Mouse (Mus musculus) c-Kit-negative CD71-positive TER-119-positive erythroid progenitor cells, embryonic 14.5 days (primary cell): ENCODE results near the gene Olfr1155.

Experiments used
- DNase-seq: peaks from one replicate; pipeline ENCODE4 v3.0.0-alpha.2; 2013; ENCODE audit warnings: low read depth, low spot score

The Olfr1155 gene

GRCm38 (mm10) chr2:87945037-87945436, at the start of gene Olfr1155:
Gene Olfr1155 (minus strand): TSS chr2:87945137.
- no peak for DNase-seq

DNA sequence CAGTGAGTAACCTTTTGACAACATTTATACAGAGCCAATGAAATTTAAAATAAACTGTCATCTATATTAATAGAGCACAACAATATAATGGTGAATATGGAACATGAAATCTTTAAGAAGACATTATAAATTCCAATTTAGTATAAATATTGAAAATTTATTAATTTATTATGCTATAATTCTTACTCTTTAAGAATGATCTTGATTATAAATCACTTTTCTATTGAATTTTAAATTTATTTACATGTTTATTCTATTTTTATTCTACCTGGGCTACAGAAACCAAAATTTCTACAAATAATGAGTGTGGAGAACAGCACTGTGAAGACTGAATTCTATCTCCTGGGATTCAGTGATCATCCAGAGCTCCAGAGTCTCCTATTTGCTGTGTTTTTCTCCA, 44.9 kb upstream of the Olfr1155 start, which contains the start of gene Olfr1158:
TSS of gene Olfr1158 (plus strand) at position 301 of the 400 bp plus-strand sequence.
- no peak for DNase-seq

- DNase-seq, result no peak
Observed at GRCm38 (mm10) chr2:87974563-87974962, 29.6 kb upstream of the Olfr1155 start, which contains the start of gene Olfr74. Gene Olfr74 (minus strand): TSS chr2:87974663.

GRCm38 (mm10) chr2:87968199-87968598, 23.3 kb upstream of the Olfr1155 start, which contains the start of gene Olfr1157:
Gene Olfr1157 (minus strand): TSS chr2:87968299.
- DNase-seq, result no peak

- DNase-seq, result no peak
Observed at GRCm38 (mm10) chr2:87953000-87953399, 8.1 kb upstream of the Olfr1155 start, which contains the start of gene Olfr1156. Gene Olfr1156 (minus strand): TSS chr2:87953100.

DNA sequence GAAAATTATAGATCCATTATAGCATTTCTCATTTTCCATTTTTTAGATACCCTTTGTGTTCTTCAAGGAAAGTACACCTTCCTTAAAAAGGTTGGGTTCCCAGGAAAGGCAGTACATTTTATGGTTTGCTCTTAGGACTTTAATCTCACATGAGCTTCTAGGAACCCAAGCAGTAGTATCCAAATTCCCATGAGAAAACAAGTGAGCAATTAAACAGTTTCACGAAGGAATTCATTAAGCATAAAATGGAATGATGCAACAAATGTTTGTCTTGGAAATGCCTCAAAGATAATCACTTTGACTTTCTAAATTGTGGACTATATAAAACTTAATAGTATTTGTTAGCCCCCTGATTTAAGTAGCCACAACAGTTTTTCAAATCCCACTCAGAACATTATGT, 39.9 kb downstream of the Olfr1155 start, which contains the start of gene Olfr1154:
TSS of gene Olfr1154 (minus strand) at position 101 of the 400 bp plus-strand sequence.
- no peak for DNase-seq

DNA sequence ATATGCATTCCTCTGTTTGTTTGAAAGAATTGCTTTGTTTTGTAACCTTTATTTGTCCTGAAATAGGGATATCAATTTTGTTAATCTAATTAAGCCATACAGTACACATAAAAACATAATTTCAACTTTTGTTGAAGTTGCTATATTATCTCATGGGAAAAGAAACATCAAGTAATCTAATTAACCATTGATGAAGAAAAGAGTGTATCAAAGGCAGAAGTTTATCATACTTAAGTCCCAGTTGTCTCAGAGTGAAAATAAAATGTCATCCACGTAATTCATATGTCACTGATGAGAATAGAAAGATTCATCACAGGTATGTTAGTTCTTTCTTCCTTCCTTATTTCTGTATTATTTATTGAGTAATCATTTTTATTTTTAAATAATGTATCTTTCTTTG, 50.3 kb downstream of the Olfr1155 start, which contains the start of gene Olfr1153:
TSS of gene Olfr1153 (plus strand) at position 301 of the 400 bp plus-strand sequence.
- no peak for DNase-seq
